Mouse (Mus musculus) adrenal gland, postnatal 10 days (tissue): ENCODE measurements around the gene Tas2r134. TPM values are rescaled to one million over a fixed set of nuclear protein-coding genes. Genes with fewer than 3 reads are reported as not detected.
A peak's percentile ranks its signal among the peaks of the same experiment; 100 is the strongest.

Experiments used
- DNase-seq: peaks from one replicate; pipeline ENCODE4 v3.0.0; 2021; ENCODE audit warnings: mixed read lengths
- total RNA-seq, 2 experiments: library from RNA; stranded (reverse); gene quantifications; 2 replicates each; pipeline ENCODE4 v1.2.3; 2021

The Tas2r134 gene
- total RNA-seq, 2 experiments from 2014 or later: not detected

GRCm38 (mm10) chr2:51652086-51652485, 24.8 kb downstream of the Tas2r134 start:
- no peak for DNase-seq

GRCm38 (mm10) chr2:51657684-51658083, 30.4 kb downstream of the Tas2r134 start:
- DNase-seq: no peak

- DNase-seq: no peak
Measured at GRCm38 (mm10) chr2:51658288-51658687, 31.0 kb downstream of the Tas2r134 start.

- peak; percentile 68 for DNase-seq
Measured at GRCm38 (mm10) chr2:51674321-51674720, 47.0 kb downstream of the Tas2r134 start.
